Mouse (Mus musculus): Measurements from ENCODE around the gene Lamb3. TPM values are rescaled to one million over a fixed set of nuclear protein-coding genes. Genes with fewer than 3 reads are reported as not detected.

Lamb3 gene
- polyA plus RNA-seq, 1 experiment from 2014 or later, result 8.5 TPM

- Histone ChIP-seq H3K4me1 (ENCODE audit: control insufficient read depth, insufficient read depth, low read length) (peaks cover 14% of the 10 kb centered on the region), H3K27me3 (replicated peaks; ENCODE audit: control insufficient read depth, insufficient read depth, low read length) (no peaks in the 10 kb centered on the region), H3K27ac (replicated peaks; ENCODE audit: low read depth, low read length) (no peak overlapping the region), H3K36me3 (ENCODE audit: control insufficient read depth, insufficient read depth, low read length) (no peaks in the 10 kb centered on the region), H3K4me2 (ENCODE audit: low read depth, low read length) (no peak overlapping the region), H3K4me3 (ENCODE audit: low read depth, low read length) (no peak overlapping the region), H3K9ac (ENCODE audit: low read depth, low read length) (no peak overlapping the region), H3K9me3 (ENCODE audit: control insufficient read depth, low read length) (no peaks in the 10 kb centered on the region)
- WGBS, result 56% methylated on average over 3 of the region's 3 CpGs
- ATAC-seq (ENCODE audit: low read depth) (no peak), DNase-seq (ENCODE audit: low spot score) (no peak)
Measured at GRCm38 (mm10) chr1:193195169-193195810, 12.2 kb upstream of the Lamb3 start.

GRCm38 (mm10) chr1:193197494-193198205 is 9.8 kb upstream of the Lamb3 start:
- Histone ChIP-seq H3K9ac (ENCODE audit: low read depth, low read length) (no peak overlapping the region), H3K36me3 (ENCODE audit: control insufficient read depth, insufficient read depth, low read length) (no peaks in the 10 kb centered on the region), H3K27ac (replicated peaks; ENCODE audit: low read depth, low read length) (no peak overlapping the region), H3K4me1 (ENCODE audit: control insufficient read depth, insufficient read depth, low read length) (no peaks in the 10 kb centered on the region), H3K9me3 (ENCODE audit: control insufficient read depth, low read length) (no peaks in the 10 kb centered on the region), H3K27me3 (replicated peaks; ENCODE audit: control insufficient read depth, insufficient read depth, low read length) (no peaks in the 10 kb centered on the region), H3K4me2 (ENCODE audit: low read depth, low read length) (no peak overlapping the region), H3K4me3 (ENCODE audit: low read depth, low read length) (no peak overlapping the region)
- 81% methylated on average over 17 of the region's 18 CpGs for WGBS
- ATAC-seq (ENCODE audit: low read depth), result peak; percentile 56; the same call in 1 of the 2 replicates
- peak; percentile 64 for DNase-seq (ENCODE audit: low spot score)

- no peak for DNase-seq (ENCODE audit: low spot score)
- H3K9ac ChIP-seq (ENCODE audit: low read depth, low read length), result no peak overlapping the region
- H3K4me3 ChIP-seq (ENCODE audit: low read depth, low read length), result no peak overlapping the region
- no peaks in the 10 kb centered on the region for H3K36me3 ChIP-seq (ENCODE audit: control insufficient read depth, insufficient read depth, low read length)
- H3K27ac ChIP-seq (replicated peaks; ENCODE audit: low read depth, low read length), result no peak overlapping the region
- H3K4me1 ChIP-seq (ENCODE audit: control insufficient read depth, insufficient read depth, low read length), result no peaks in the 10 kb centered on the region
- no peaks in the 10 kb centered on the region for H3K27me3 ChIP-seq (replicated peaks; ENCODE audit: control insufficient read depth, insufficient read depth, low read length)
- H3K4me2 ChIP-seq (ENCODE audit: low read depth, low read length), result no peak overlapping the region
- no peaks in the 10 kb centered on the region for H3K9me3 ChIP-seq (ENCODE audit: control insufficient read depth, low read length)
- WGBS, result 100% methylated on average over 2 of the region's 2 CpGs
- no peak for ATAC-seq (ENCODE audit: low read depth)
Measured at GRCm38 (mm10) chr1:193198312-193198711, 9.2 kb upstream of the Lamb3 start.

GRCm38 (mm10) chr1:193200640-193201382 is 6.7 kb upstream of the Lamb3 start:
- DNase-seq (ENCODE audit: low spot score) (no peak), ATAC-seq (ENCODE audit: low read depth) (no peak)
- Histone ChIP-seq H3K27ac (replicated peaks; ENCODE audit: low read depth, low read length) (no peak overlapping the region), H3K4me1 (ENCODE audit: control insufficient read depth, insufficient read depth, low read length) (no peaks in the 10 kb centered on the region), H3K36me3 (ENCODE audit: control insufficient read depth, insufficient read depth, low read length) (no peaks in the 10 kb centered on the region), H3K4me3 (ENCODE audit: low read depth, low read length) (no peak overlapping the region), H3K27me3 (replicated peaks; ENCODE audit: control insufficient read depth, insufficient read depth, low read length) (no peaks in the 10 kb centered on the region), H3K9ac (ENCODE audit: low read depth, low read length) (no peak overlapping the region), H3K4me2 (ENCODE audit: low read depth, low read length) (no peak overlapping the region), H3K9me3 (ENCODE audit: control insufficient read depth, low read length) (no peaks in the 10 kb centered on the region)
- WGBS, result 81% methylated on average over 8 of the region's 8 CpGs

GRCm38 (mm10) chr1:193201383-193201778 is 6.1 kb upstream of the Lamb3 start, which contains the start of gene Traf3ip3:
TSS of gene Traf3ip3 (minus strand) at chr1:193201703.
- no peak for DNase-seq (ENCODE audit: low spot score)

GRCm38 (mm10) chr1:193203821-193204220 is 3.7 kb upstream of the Lamb3 start:
- no peaks in the 10 kb centered on the region for H3K27me3 ChIP-seq (replicated peaks; ENCODE audit: control insufficient read depth, insufficient read depth, low read length)
- WGBS, result 60% methylated on average over 2 of the region's 2 CpGs
- H3K9me3 ChIP-seq (ENCODE audit: control insufficient read depth, low read length), result no peaks in the 10 kb centered on the region
- no peak for ATAC-seq (ENCODE audit: low read depth)
- H3K27ac ChIP-seq (replicated peaks; ENCODE audit: low read depth, low read length), result no peak overlapping the region
- no peak for DNase-seq (ENCODE audit: low spot score)
- no peak overlapping the region for H3K4me3 ChIP-seq (ENCODE audit: low read depth, low read length)
- H3K4me1 ChIP-seq (ENCODE audit: control insufficient read depth, insufficient read depth, low read length), result no peaks in the 10 kb centered on the region
- H3K36me3 ChIP-seq (ENCODE audit: control insufficient read depth, insufficient read depth, low read length), result no peaks in the 10 kb centered on the region
- H3K4me2 ChIP-seq (ENCODE audit: low read depth, low read length), result no peak overlapping the region
- no peak overlapping the region for H3K9ac ChIP-seq (ENCODE audit: low read depth, low read length)

More at GRCm38 (mm10) chr1:193201383-193201778, 6.1 kb upstream of the Lamb3 start, which contains the start of gene Traf3ip3:
- Histone ChIP-seq H3K27ac (replicated peaks; ENCODE audit: low read depth, low read length) (no peak within 1 kb of the TSS), H3K9ac (ENCODE audit: low read depth, low read length) (no peak within 1 kb of the TSS), H3K4me2 (ENCODE audit: low read depth, low read length) (no peak within 1 kb of the TSS), H3K4me1 (ENCODE audit: control insufficient read depth, insufficient read depth, low read length) (no peaks in the 10 kb centered on the region), H3K9me3 (ENCODE audit: control insufficient read depth, low read length) (no peaks in the 10 kb centered on the region), H3K4me3 (ENCODE audit: low read depth, low read length) (no peak within 1 kb of the TSS), H3K36me3 (ENCODE audit: control insufficient read depth, insufficient read depth, low read length) (no peaks in the 10 kb centered on the region), H3K27me3 (replicated peaks; ENCODE audit: control insufficient read depth, insufficient read depth, low read length) (no peaks in the 10 kb centered on the region)
- ATAC-seq (ENCODE audit: low read depth), result no peak
- 52% methylated on average over 5 of the region's 5 CpGs for WGBS

- Histone ChIP-seq H3K9ac (ENCODE audit: low read depth, low read length) (no peak overlapping the region), H3K4me3 (ENCODE audit: low read depth, low read length) (no peak overlapping the region), H3K36me3 (ENCODE audit: control insufficient read depth, insufficient read depth, low read length) (no peaks in the 10 kb centered on the region), H3K4me1 (ENCODE audit: control insufficient read depth, insufficient read depth, low read length) (no peaks in the 10 kb centered on the region), H3K27ac (replicated peaks; ENCODE audit: low read depth, low read length) (no peak overlapping the region), H3K4me2 (ENCODE audit: low read depth, low read length) (no peak overlapping the region), H3K27me3 (replicated peaks; ENCODE audit: control insufficient read depth, insufficient read depth, low read length) (no peaks in the 10 kb centered on the region), H3K9me3 (ENCODE audit: control insufficient read depth, low read length) (no peaks in the 10 kb centered on the region)
- WGBS, result 94% methylated on average over 2 of the region's 2 CpGs
- no peak for DNase-seq (ENCODE audit: low spot score)
- no peak for ATAC-seq (ENCODE audit: low read depth)
Measured at GRCm38 (mm10) chr1:193205431-193205830, 2.1 kb upstream of the Lamb3 start.

GRCm38 (mm10) chr1:193208178-193208577 is 679 bp downstream of the Lamb3 start:
- WGBS, result 27% methylated on average over 2 of the region's 2 CpGs

More at GRCm38 (mm10) chr1:193208178-193208577, 679 bp downstream of the Lamb3 start:
- Histone ChIP-seq H3K4me3 (ENCODE audit: low read depth, low read length) (no peak overlapping the region), H3K9me3 (ENCODE audit: control insufficient read depth, low read length) (no peaks in the 10 kb centered on the region), H3K4me2 (ENCODE audit: low read depth, low read length) (no peak overlapping the region), H3K27me3 (replicated peaks; ENCODE audit: control insufficient read depth, insufficient read depth, low read length) (no peaks in the 10 kb centered on the region), H3K4me1 (ENCODE audit: control insufficient read depth, insufficient read depth, low read length) (no peaks in the 10 kb centered on the region), H3K27ac (replicated peaks; ENCODE audit: low read depth, low read length) (no peak overlapping the region), H3K9ac (ENCODE audit: low read depth, low read length) (no peak overlapping the region), H3K36me3 (ENCODE audit: control insufficient read depth, insufficient read depth, low read length) (no peaks in the 10 kb centered on the region)
- ATAC-seq (ENCODE audit: low read depth), result 0 out of 2 replicates have a peak, but pooled peaks have one; percentile 55
- DNase-seq (ENCODE audit: low spot score), result peak; percentile 64
